ENCODE assay signal across 9 mouse cellular contexts in genomic region chr19:37239096-37239495, GRCm38 (mm10). TPM values are rescaled to one million over a fixed set of nuclear protein-coding genes. Genes with fewer than 3 reads are reported as not detected.
DNase-seq lines count a peak whose midpoint lies in the region; ATAC-seq and TF ChIP-seq lines count a peak whose summit lies in the region.
"Had no signal": no experiment of that assay in that cellular context is flagged by ENCODE, and none has a peak within 500 bp of the region (broad histone marks: within the 10 kb centered on the region; RNA-seq: fewer than 3 reads in every experiment).

No protein-coding gene starts in this region.

- TF ChIP-seq CTCF in heart, postnatal 0 days (IDR thresholded peaks at IDR 0.05; ENCODE audit: low read depth), result no peak

- H3K9me3 ChIP-seq in heart, postnatal 0 days (replicated peaks; ENCODE audit: control insufficient read depth, low read length), result no peaks in the 10 kb centered on the region
- H3K9me3 ChIP-seq: intestine, embryonic 15.5 days had no signal

- peaks cover 25% of the 10 kb centered on the region for H3K27me3 ChIP-seq in heart, postnatal 0 days (ENCODE audit: control insufficient read depth, insufficient read depth, low read length)

- H3K4me3 ChIP-seq in heart, postnatal 0 days (ENCODE audit: low read depth, low read length), result no peak overlapping the region
- H3K4me3 ChIP-seq: intestine, embryonic 15.5 days had no signal

- DNase-seq in heart, postnatal 0 days (ENCODE audit: low spot score), result peak; percentile 49
- no peak for DNase-seq in heart, adult 9 months (ENCODE audit: low spot score in 2 of 2)
- peak; percentile 44 for DNase-seq in urinary bladder, postnatal 14 days (ENCODE audit: low spot score)
- no peak for DNase-seq in urinary bladder, adult 2 months (ENCODE audit: low spot score)
- DNase-seq in liver, result peak; percentile 71
- DNase-seq in T-cell, adult 2 months (ENCODE audit: low spot score), result no peak
- DNase-seq in frontal cortex, postnatal 25 days (ENCODE audit: low spot score in 2 of 2), result no peak
- no peak for DNase-seq in right cerebral cortex, postnatal 14 days

- H3K36me3 ChIP-seq in heart, postnatal 0 days (replicated peaks; ENCODE audit: control insufficient read depth, insufficient read depth, low read length), result no peaks in the 10 kb centered on the region
- H3K36me3 ChIP-seq: intestine, embryonic 15.5 days had no signal

- H3K4me2 ChIP-seq in heart, postnatal 0 days (ENCODE audit: low read depth, low read length), result no peak overlapping the region
- H3K4me2 ChIP-seq: intestine, embryonic 15.5 days had no signal

- TF ChIP-seq EP300 in heart, postnatal 0 days (IDR thresholded peaks at IDR 0.05; ENCODE audit: low read depth), result no peak

- no peaks in the 10 kb centered on the region; the same call in 1 of the 2 replicates for H3K4me1 ChIP-seq in heart, postnatal 0 days (ENCODE audit: control insufficient read depth, insufficient read depth)

- no peak overlapping the region for H3K27ac ChIP-seq in heart, postnatal 0 days (ENCODE audit: low read depth)
- H3K27ac ChIP-seq: intestine, embryonic 15.5 days had no signal

- no peak overlapping the region for H3K9ac ChIP-seq in heart, postnatal 0 days (replicated peaks; ENCODE audit: low read depth, low read length)
- H3K9ac ChIP-seq: intestine, embryonic 15.5 days had no signal

- WGBS in heart, postnatal 0 days, result 20% methylated on average over 4 of the region's 4 CpGs

- 0 out of 2 replicates have a peak, but pooled peaks have one; percentile 33 for ATAC-seq in heart, postnatal 0 days (ENCODE audit: insufficient read depth, low read depth)
- ATAC-seq: intestine, embryonic 15.5 days had no signal

RNA-seq across cellular contexts. Expression of gene Cpeb3, which starts 30.7 kb away (rescaled TPM):
- total RNA-seq in heart, postnatal 0 days (2014; rRNA removed; ENCODE audit: low replicate concordance), result 19.6 and 21.8 TPM in 2 replicates
- 13.5 and 13.7 TPM in 2 replicates for polyA plus RNA-seq in heart, postnatal 0 days (2015; fragmentation: Nextera tagmentation; extraction: Ambion mirVana)
- 5.5 and 7.0 TPM in 2 replicates for polyA plus RNA-seq in urinary bladder, adult 2 months (2012; rRNA removed)

RNA-seq across cellular contexts. Expression of gene March5, which starts 31.8 kb away (rescaled TPM):
- 72.7 and 80.9 TPM in 2 replicates for total RNA-seq in heart, postnatal 0 days (2014; rRNA removed; ENCODE audit: low replicate concordance)
- polyA plus RNA-seq in heart, postnatal 0 days (2015; fragmentation: Nextera tagmentation; extraction: Ambion mirVana), result 82.5 and 84.3 TPM in 2 replicates
- 54.8 and 58.1 TPM in 2 replicates for polyA plus RNA-seq in urinary bladder, adult 2 months (2012; rRNA removed)

Comparison
In these comparisons a context has a peak if more than half of its experiments do, and no peak if none do; other contexts are left out.
1. DNase-seq: peak in heart, postnatal 0 days (single experiment), urinary bladder, postnatal 14 days (single experiment) and liver (single experiment); none in heart, adult 9 months (0 of 2), urinary bladder, adult 2 months (single experiment), T-cell, adult 2 months (single experiment), frontal cortex, postnatal 25 days (0 of 2) and right cerebral cortex, postnatal 14 days (single experiment).